ENCODE assay signal across 18 mouse cellular contexts in the genomic region with DNA sequence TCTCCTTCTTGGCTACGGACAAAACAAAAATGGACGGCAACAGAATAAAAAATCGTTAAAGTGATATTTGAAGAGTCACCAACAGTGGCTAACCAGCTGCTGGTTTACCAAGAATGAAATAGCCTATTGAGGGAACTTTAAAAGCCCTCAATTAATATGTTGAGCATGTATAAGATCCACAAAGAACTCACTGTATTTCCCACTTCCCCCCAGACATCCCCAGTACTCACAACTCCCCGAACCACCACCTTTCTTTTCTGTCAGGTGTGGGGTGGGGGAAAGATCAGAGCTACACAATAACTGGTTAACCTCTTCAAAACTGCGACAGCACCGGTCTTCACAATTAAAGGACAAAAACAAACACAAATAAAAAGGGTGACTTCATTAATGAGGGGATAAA.
DNase-seq lines count a peak whose midpoint lies in the region; ATAC-seq lines count a peak whose summit lies in the region.
"Had no signal": no experiment of that assay in that cellular context is flagged by ENCODE, and none has a peak within 500 bp of the region (broad histone marks: within the 10 kb centered on the region; RNA-seq: fewer than 3 reads in every experiment).

No protein-coding gene starts in this region.

- H3K27me3 ChIP-seq in forebrain, embryonic 12.5 days: peaks cover 14% of the 10 kb centered on the region
- H3K27me3 ChIP-seq in forebrain, embryonic 11.5 days (ENCODE audit: control insufficient read depth, insufficient read depth, low read length): no peaks in the 10 kb centered on the region; the same call in 1 of the 2 replicates
- no peaks in the 10 kb centered on the region for H3K27me3 ChIP-seq in midbrain, embryonic 13.5 days
- H3K27me3 ChIP-seq in midbrain, embryonic 10.5 days (ENCODE audit: low read depth, poor library complexity, severe bottlenecking): no peaks in the 10 kb centered on the region
- H3K27me3 ChIP-seq in midbrain, embryonic 14.5 days (ENCODE audit: control insufficient read depth, insufficient read depth, low read length): no peaks in the 10 kb centered on the region
- H3K27me3 ChIP-seq in heart, embryonic 10.5 days (ENCODE audit: insufficient read depth, poor library complexity, severe bottlenecking): no peaks in the 10 kb centered on the region
- H3K27me3 ChIP-seq: CH12.LX; heart, embryonic 13.5 days; limb, embryonic 12.5 days had no signal

- H3K27ac ChIP-seq in forebrain, embryonic 12.5 days: peak overlapping the region; percentile 65
- no peak overlapping the region for H3K27ac ChIP-seq in forebrain, embryonic 11.5 days (ENCODE audit: low read depth, low read length)
- H3K27ac ChIP-seq in midbrain, embryonic 13.5 days: peak overlapping the region; percentile 92
- H3K27ac ChIP-seq in midbrain, embryonic 10.5 days (replicated peaks): no peak overlapping the region
- H3K27ac ChIP-seq in midbrain, embryonic 14.5 days (replicated peaks; ENCODE audit: low read depth, low read length): peak overlapping the region; percentile 89
- no peak overlapping the region for H3K27ac ChIP-seq in heart, embryonic 10.5 days
- H3K27ac ChIP-seq: heart, embryonic 13.5 days; kidney, postnatal 0 days; limb, embryonic 12.5 days; liver, embryonic 14.5 days had no signal

- peak overlapping the region; percentile 37 for H3K4me2 ChIP-seq in forebrain, embryonic 12.5 days
- H3K4me2 ChIP-seq in forebrain, embryonic 11.5 days (ENCODE audit: low read depth, low read length, severe bottlenecking): no peak overlapping the region
- peak overlapping the region; percentile 50 for H3K4me2 ChIP-seq in midbrain, embryonic 13.5 days (replicated peaks)
- peak overlapping the region; percentile 48 for H3K4me2 ChIP-seq in midbrain, embryonic 14.5 days (ENCODE audit: low read length)
- H3K4me2 ChIP-seq: heart, embryonic 13.5 days; limb, embryonic 12.5 days had no signal

- no peak for DNase-seq in forebrain, embryonic 11.5 days (ENCODE audit: low spot score)
- DNase-seq in midbrain, embryonic 10.5 days (ENCODE audit: low spot score): no peak
- DNase-seq in midbrain, embryonic 14.5 days: no peak
- no peak for DNase-seq in MN1 (ENCODE audit: low spot score)
- DNase-seq in frontal cortex, adult 2 months (ENCODE audit: extremely low spot score in 1 of 2, low spot score in 1 of 2): no peak
- DNase-seq in heart, embryonic 10.5 days (ENCODE audit: low spot score): no peak
- DNase-seq: adrenal gland, postnatal 10 days; cerebellum, adult 11-12 months; heart, postnatal 36 days had no signal

- 35% methylated on average over 6 of the region's 6 CpGs for WGBS in forebrain, embryonic 12.5 days
- 60% methylated on average over 6 of the region's 6 CpGs for WGBS in forebrain, embryonic 11.5 days
- WGBS in midbrain, embryonic 13.5 days: 50% methylated on average over 6 of the region's 6 CpGs
- 88% methylated on average over 6 of the region's 6 CpGs for WGBS in midbrain, embryonic 10.5 days
- 49% methylated on average over 6 of the region's 6 CpGs for WGBS in midbrain, embryonic 14.5 days
- 87% methylated on average over 6 of the region's 6 CpGs for WGBS in heart, embryonic 10.5 days

- H3K4me1 ChIP-seq in forebrain, embryonic 12.5 days: peaks cover 58% of the 10 kb centered on the region
- peaks cover 4% of the 10 kb centered on the region; the same call in 1 of the 2 replicates for H3K4me1 ChIP-seq in forebrain, embryonic 11.5 days (replicated peaks; ENCODE audit: control insufficient read depth, insufficient read depth, low read length)
- peaks cover 52% of the 10 kb centered on the region for H3K4me1 ChIP-seq in midbrain, embryonic 13.5 days (replicated peaks)
- H3K4me1 ChIP-seq in midbrain, embryonic 10.5 days: peaks cover 4% of the 10 kb centered on the region; the same call in 1 of the 2 replicates
- peaks cover 20% of the 10 kb centered on the region; the same call in 1 of the 2 replicates for H3K4me1 ChIP-seq in midbrain, embryonic 14.5 days (ENCODE audit: control insufficient read depth, insufficient read depth, low read length)
- H3K4me1 ChIP-seq in heart, embryonic 10.5 days: no peaks in the 10 kb centered on the region
- H3K4me1 ChIP-seq: heart, embryonic 13.5 days; limb, embryonic 12.5 days had no signal

- H3K9me3 ChIP-seq in forebrain, embryonic 12.5 days: no peaks in the 10 kb centered on the region
- no peaks in the 10 kb centered on the region for H3K9me3 ChIP-seq in forebrain, embryonic 11.5 days (ENCODE audit: control insufficient read depth, low read length)
- H3K9me3 ChIP-seq in midbrain, embryonic 13.5 days: no peaks in the 10 kb centered on the region
- no peaks in the 10 kb centered on the region for H3K9me3 ChIP-seq in midbrain, embryonic 10.5 days (replicated peaks)
- no peaks in the 10 kb centered on the region for H3K9me3 ChIP-seq in midbrain, embryonic 14.5 days (ENCODE audit: control insufficient read depth, low read length)
- H3K9me3 ChIP-seq in heart, embryonic 10.5 days: no peaks in the 10 kb centered on the region
- H3K9me3 ChIP-seq: heart, embryonic 13.5 days; limb, embryonic 12.5 days had no signal

- peak overlapping the region; percentile 11; the same call in 1 of the 2 replicates for H3K4me3 ChIP-seq in forebrain, embryonic 12.5 days (replicated peaks)
- H3K4me3 ChIP-seq in forebrain, embryonic 11.5 days (ENCODE audit: low read depth, low read length): no peak overlapping the region
- peak overlapping the region; percentile 36 for H3K4me3 ChIP-seq in midbrain, embryonic 13.5 days (replicated peaks)
- no peak overlapping the region for H3K4me3 ChIP-seq in midbrain, embryonic 10.5 days
- H3K4me3 ChIP-seq in midbrain, embryonic 14.5 days (replicated peaks; ENCODE audit: low read depth, low read length): peak overlapping the region; percentile 34
- no peak overlapping the region for H3K4me3 ChIP-seq in heart, embryonic 10.5 days
- H3K4me3 ChIP-seq: erythroblast, embryonic 14.5 days; heart, embryonic 13.5 days; limb, embryonic 12.5 days had no signal

- ATAC-seq in forebrain, embryonic 12.5 days (ENCODE audit: low FRiP score): no peak
- ATAC-seq in forebrain, embryonic 11.5 days (replicated peaks; ENCODE audit: low FRiP score): no peak
- ATAC-seq in midbrain, embryonic 13.5 days: no peak
- ATAC-seq in midbrain, embryonic 14.5 days (ENCODE audit: low FRiP score, low TSS enrichment): no peak
- ATAC-seq: intestine, embryonic 16.5 days had no signal

- no peaks in the 10 kb centered on the region for H3K36me3 ChIP-seq in forebrain, embryonic 12.5 days (replicated peaks)
- H3K36me3 ChIP-seq in forebrain, embryonic 11.5 days (ENCODE audit: control insufficient read depth, insufficient read depth, low read length): no peaks in the 10 kb centered on the region
- no peaks in the 10 kb centered on the region for H3K36me3 ChIP-seq in midbrain, embryonic 13.5 days
- H3K36me3 ChIP-seq in midbrain, embryonic 10.5 days: no peaks in the 10 kb centered on the region
- H3K36me3 ChIP-seq in midbrain, embryonic 14.5 days (ENCODE audit: control insufficient read depth, insufficient read depth, low read length): no peaks in the 10 kb centered on the region
- no peaks in the 10 kb centered on the region for H3K36me3 ChIP-seq in heart, embryonic 10.5 days
- H3K36me3 ChIP-seq: heart, embryonic 13.5 days; limb, embryonic 12.5 days had no signal

- H3K9ac ChIP-seq in forebrain, embryonic 12.5 days: 0 out of 2 replicates have a peak overlapping the region, but pooled peaks have one; percentile 25
- H3K9ac ChIP-seq in forebrain, embryonic 11.5 days (ENCODE audit: low read length): no peak overlapping the region
- peak overlapping the region; percentile 47 for H3K9ac ChIP-seq in midbrain, embryonic 13.5 days (replicated peaks)
- H3K9ac ChIP-seq in midbrain, embryonic 14.5 days (replicated peaks; ENCODE audit: low read length): peak overlapping the region; percentile 57
- H3K9ac ChIP-seq: heart, embryonic 13.5 days; limb, embryonic 12.5 days; liver, embryonic 14.5 days had no signal

Comparison
In these comparisons a context has a peak if more than half of its experiments do, and no peak if none do; other contexts are left out.
1. H3K27ac ChIP-seq: peak in forebrain, embryonic 12.5 days (single experiment), midbrain, embryonic 13.5 days (single experiment) and midbrain, embryonic 14.5 days (single experiment); none in forebrain, embryonic 11.5 days (single experiment), midbrain, embryonic 10.5 days (single experiment) and heart, embryonic 10.5 days (single experiment).
2. H3K4me3 ChIP-seq: peak in forebrain, embryonic 12.5 days (single experiment), midbrain, embryonic 13.5 days (single experiment) and midbrain, embryonic 14.5 days (single experiment); none in forebrain, embryonic 11.5 days (single experiment), midbrain, embryonic 10.5 days (single experiment) and heart, embryonic 10.5 days (single experiment).